Mouse (Mus musculus): ENCODE results near the gene Sfmbt2. TPM values are rescaled to one million over a fixed set of nuclear protein-coding genes. Genes with fewer than 3 reads are reported as not detected.

Sfmbt2 gene
- polyA plus RNA-seq, 1 experiment, result 1.4 TPM

GRCm38 (mm10) chr2:10516516-10516915 lies 146.2 kb downstream of the Sfmbt2 start:
- Histone ChIP-seq H3K4me1 (ENCODE audit: control insufficient read depth, insufficient read depth, low read length) (no peaks in the 10 kb centered on the region), H3K4me3 (ENCODE audit: insufficient read depth, low read length) (no peak overlapping the region), H3K27ac (ENCODE audit: insufficient read depth, low read length) (no peak overlapping the region)
- TF ChIP-seq CTCF (IDR thresholded peaks at IDR 0.05; ENCODE audit: extremely low read depth, insufficient read depth, low read length), result no peak
- TF ChIP-seq POLR2A (IDR thresholded peaks at IDR 0.05; ENCODE audit: extremely low read depth, insufficient read depth, low read length), result no peak

DNA sequence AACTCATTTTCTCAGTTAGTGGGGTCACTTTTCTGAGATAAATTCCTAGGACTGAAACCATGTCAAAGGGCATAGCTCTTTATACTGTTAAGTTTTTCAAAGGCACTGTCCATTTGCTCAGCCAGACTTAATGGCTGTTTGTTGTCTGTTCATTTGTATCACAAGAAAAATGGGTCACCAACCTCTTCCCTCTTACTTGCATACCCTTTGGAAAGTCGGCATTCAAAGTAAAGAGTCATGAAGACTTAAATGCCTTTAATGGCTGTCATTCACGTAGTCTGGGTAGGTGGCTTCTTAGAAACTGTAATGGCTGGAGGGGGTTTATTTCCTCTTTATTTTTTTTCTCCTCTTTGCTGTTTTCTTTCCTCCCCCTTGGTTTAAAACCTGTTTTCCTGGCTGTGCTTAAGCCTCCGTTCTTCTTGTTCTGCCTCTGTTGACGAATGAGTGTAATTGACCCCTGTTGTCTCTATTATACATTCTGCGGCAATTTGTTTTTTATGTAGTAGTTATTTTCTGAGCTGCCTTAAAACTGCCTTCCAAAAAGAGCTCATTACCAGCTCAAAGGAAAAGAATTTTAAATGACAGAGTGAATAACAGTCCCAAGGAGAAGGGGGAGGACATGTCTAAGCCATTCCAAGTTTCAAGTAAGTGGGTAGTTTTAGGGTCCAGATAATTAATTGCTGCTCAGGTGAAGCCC lies 151.6 kb downstream of the Sfmbt2 start:
- TF ChIP-seq CTCF (IDR thresholded peaks at IDR 0.05; ENCODE audit: extremely low read depth, insufficient read depth, low read length) (no peak), POLR2A (IDR thresholded peaks at IDR 0.05; ENCODE audit: extremely low read depth, insufficient read depth, low read length) (no peak)
- no peaks in the 10 kb centered on the region for H3K4me1 ChIP-seq (ENCODE audit: control insufficient read depth, insufficient read depth, low read length)

DNA sequence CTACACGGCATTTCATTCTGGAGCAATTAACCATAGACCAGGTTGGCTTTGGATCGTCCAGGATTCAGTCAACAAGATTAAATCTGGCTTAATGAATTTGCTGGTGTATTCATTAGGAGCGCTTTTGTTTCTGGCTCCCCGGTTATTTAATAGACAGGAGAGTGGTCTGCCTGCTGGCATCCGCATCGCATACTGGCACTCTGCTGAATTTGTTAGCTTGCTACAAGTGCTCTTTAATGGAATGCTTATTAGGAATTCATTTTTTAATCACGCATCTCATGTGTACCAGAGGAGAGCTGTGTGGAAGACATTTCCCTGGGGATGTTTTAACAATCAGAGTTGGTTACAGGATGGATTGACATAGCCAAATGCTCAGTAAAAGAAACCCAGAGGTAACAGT lies 155.3 kb downstream of the Sfmbt2 start:
- Histone ChIP-seq H3K4me1 (ENCODE audit: control insufficient read depth, insufficient read depth, low read length) (no peaks in the 10 kb centered on the region), H3K27ac (ENCODE audit: insufficient read depth, low read length) (no peak overlapping the region), H3K4me3 (ENCODE audit: insufficient read depth, low read length) (no peak overlapping the region)
- TF ChIP-seq CTCF (IDR thresholded peaks at IDR 0.05; ENCODE audit: extremely low read depth, insufficient read depth, low read length) (no peak), POLR2A (IDR thresholded peaks at IDR 0.05; ENCODE audit: extremely low read depth, insufficient read depth, low read length) (no peak)

More for the DNA sequence above, 151.6 kb downstream of the Sfmbt2 start:
- Histone ChIP-seq H3K27ac (ENCODE audit: insufficient read depth, low read length) (no peak overlapping the region), H3K4me3 (ENCODE audit: insufficient read depth, low read length) (no peak overlapping the region)

DNA sequence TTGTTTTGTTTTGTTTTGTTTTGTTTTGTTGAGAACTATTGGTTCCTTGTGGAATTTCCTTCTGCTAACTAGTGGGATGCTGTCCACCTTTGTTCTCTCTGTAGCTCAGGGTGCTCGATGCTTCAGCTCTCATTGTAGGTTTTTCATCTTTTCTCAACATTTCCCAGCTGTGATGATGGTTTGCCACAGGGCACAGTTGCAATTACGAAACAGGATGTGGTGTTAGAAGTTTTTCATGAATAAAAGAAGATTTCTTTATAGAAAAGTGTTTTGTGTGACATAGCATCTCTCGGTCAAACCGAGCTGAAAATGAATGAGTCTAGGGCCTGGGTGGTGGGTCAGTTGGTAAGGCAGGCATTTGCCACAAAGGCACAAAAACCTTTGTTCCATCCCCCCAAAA lies 171.5 kb downstream of the Sfmbt2 start:
- Histone ChIP-seq H3K4me3 (ENCODE audit: insufficient read depth, low read length) (no peak overlapping the region), H3K4me1 (ENCODE audit: control insufficient read depth, insufficient read depth, low read length) (no peaks in the 10 kb centered on the region), H3K27ac (ENCODE audit: insufficient read depth, low read length) (no peak overlapping the region)
- no peak for TF ChIP-seq CTCF (IDR thresholded peaks at IDR 0.05; ENCODE audit: extremely low read depth, insufficient read depth, low read length)
- TF ChIP-seq POLR2A (IDR thresholded peaks at IDR 0.05; ENCODE audit: extremely low read depth, insufficient read depth, low read length), result no peak

DNA sequence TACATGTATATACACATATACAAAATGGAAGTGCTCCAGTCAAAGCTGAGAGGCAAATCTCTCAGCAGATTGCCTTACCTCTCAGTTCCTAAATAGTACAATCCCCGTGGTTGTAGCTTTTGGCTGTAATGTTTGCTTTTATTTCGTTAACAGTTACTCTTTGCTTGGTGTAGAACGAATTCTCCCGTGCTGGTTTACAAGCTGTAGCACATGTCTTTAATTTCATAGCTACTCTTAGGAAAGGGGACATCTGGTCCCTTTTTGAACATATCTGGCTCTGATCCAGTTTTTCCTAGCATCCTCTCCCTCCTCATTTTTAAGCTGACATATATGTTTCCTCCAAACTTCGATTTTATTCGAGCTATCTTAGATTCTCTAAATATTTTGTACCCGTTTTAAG lies 172.1 kb downstream of the Sfmbt2 start:
- Histone ChIP-seq H3K27ac (ENCODE audit: insufficient read depth, low read length) (no peak overlapping the region), H3K4me1 (ENCODE audit: control insufficient read depth, insufficient read depth, low read length) (no peaks in the 10 kb centered on the region), H3K4me3 (ENCODE audit: insufficient read depth, low read length) (no peak overlapping the region)
- TF ChIP-seq POLR2A (IDR thresholded peaks at IDR 0.05; ENCODE audit: extremely low read depth, insufficient read depth, low read length) (no peak), CTCF (IDR thresholded peaks at IDR 0.05; ENCODE audit: extremely low read depth, insufficient read depth, low read length) (no peak)

- TF ChIP-seq CTCF (IDR thresholded peaks at IDR 0.05; ENCODE audit: extremely low read depth, insufficient read depth, low read length), result no peak
- TF ChIP-seq POLR2A (IDR thresholded peaks at IDR 0.05; ENCODE audit: extremely low read depth, insufficient read depth, low read length), result no peak
- no peaks in the 10 kb centered on the region for H3K4me1 ChIP-seq (ENCODE audit: control insufficient read depth, insufficient read depth, low read length)
- H3K27ac ChIP-seq (ENCODE audit: insufficient read depth, low read length), result no peak overlapping the region
- no peak overlapping the region for H3K4me3 ChIP-seq (ENCODE audit: insufficient read depth, low read length)
Measured at GRCm38 (mm10) chr2:10558816-10559215, 188.5 kb downstream of the Sfmbt2 start.

- Histone ChIP-seq H3K4me1 (ENCODE audit: control insufficient read depth, insufficient read depth, low read length) (no peaks in the 10 kb centered on the region), H3K27ac (ENCODE audit: insufficient read depth, low read length) (no peak overlapping the region), H3K4me3 (ENCODE audit: insufficient read depth, low read length) (no peak overlapping the region)
- no peak for TF ChIP-seq CTCF (IDR thresholded peaks at IDR 0.05; ENCODE audit: extremely low read depth, insufficient read depth, low read length)
- TF ChIP-seq POLR2A (IDR thresholded peaks at IDR 0.05; ENCODE audit: extremely low read depth, insufficient read depth, low read length), result no peak
Measured at GRCm38 (mm10) chr2:10565491-10565890, 195.2 kb downstream of the Sfmbt2 start.

- TF ChIP-seq CTCF (IDR thresholded peaks at IDR 0.05; ENCODE audit: extremely low read depth, insufficient read depth, low read length) (no peak), POLR2A (IDR thresholded peaks at IDR 0.05; ENCODE audit: extremely low read depth, insufficient read depth, low read length) (no peak)
- H3K4me3 ChIP-seq (ENCODE audit: insufficient read depth, low read length), result no peak overlapping the region
- no peaks in the 10 kb centered on the region for H3K4me1 ChIP-seq (ENCODE audit: control insufficient read depth, insufficient read depth, low read length)
- H3K27ac ChIP-seq (ENCODE audit: insufficient read depth, low read length), result no peak overlapping the region
Measured at GRCm38 (mm10) chr2:10569392-10569791, 199.1 kb downstream of the Sfmbt2 start.

DNA sequence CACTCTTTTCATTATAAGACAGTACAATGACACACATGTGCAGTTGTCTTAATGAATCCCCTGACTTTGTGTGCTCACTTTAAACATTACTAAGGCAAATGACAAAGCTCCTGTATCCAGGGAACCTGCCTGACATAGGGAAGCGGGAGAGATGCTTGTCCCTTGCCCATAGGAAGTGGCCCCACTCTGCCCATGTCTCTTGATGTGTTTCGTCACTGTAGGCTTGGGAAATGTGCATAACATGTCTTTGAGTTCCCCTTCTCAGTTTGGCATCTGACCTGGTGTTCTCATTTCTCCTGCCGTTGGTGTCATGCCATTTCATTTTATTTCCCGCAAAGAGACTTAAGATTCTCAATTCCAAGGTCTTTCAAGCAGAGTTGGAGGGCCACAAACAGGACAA lies 202.0 kb downstream of the Sfmbt2 start:
- no peak overlapping the region for H3K27ac ChIP-seq (ENCODE audit: insufficient read depth, low read length)
- no peak for TF ChIP-seq POLR2A (IDR thresholded peaks at IDR 0.05; ENCODE audit: extremely low read depth, insufficient read depth, low read length)

DNA sequence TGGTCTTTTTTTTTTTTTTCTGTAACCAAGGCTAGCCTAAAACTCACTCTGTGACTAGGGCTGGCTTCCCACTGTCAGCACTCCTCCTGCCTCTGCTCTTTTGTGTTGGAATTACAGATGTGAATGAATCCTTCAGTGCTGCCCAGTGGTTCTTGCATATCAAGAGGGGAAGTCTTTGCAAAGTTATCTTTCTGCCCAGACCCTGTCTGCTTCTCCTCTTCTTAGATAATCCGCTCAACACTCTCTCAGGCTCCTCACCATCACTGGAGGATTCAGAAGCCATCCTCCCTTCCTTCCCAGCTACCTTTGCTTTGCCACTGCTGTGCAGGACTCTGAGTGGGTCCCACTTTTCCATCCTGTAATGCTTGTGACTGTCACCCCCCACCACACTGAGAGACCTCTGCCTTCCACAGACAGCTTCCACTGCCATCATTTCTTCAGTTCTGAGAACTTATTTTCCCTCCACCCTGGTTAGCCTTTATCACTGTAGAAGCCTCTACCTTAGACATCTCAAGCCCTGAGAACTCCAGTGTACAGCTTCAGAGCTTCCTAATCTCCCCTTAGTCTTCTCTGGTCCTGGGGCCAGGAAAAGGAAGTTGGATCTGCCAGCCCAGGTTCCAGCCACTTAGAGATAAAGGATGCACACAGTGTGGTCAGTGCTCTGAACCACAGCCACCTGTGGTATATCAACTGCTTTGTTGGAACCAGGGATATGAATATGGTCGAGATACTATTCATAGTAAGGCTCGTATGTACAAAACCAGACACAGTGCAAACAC lies 205.8 kb downstream of the Sfmbt2 start:
- H3K4me3 ChIP-seq (ENCODE audit: insufficient read depth, low read length), result no peak overlapping the region

More for the DNA sequence above, 202.0 kb downstream of the Sfmbt2 start:
- Histone ChIP-seq H3K4me1 (ENCODE audit: control insufficient read depth, insufficient read depth, low read length) (no peaks in the 10 kb centered on the region), H3K4me3 (ENCODE audit: insufficient read depth, low read length) (no peak overlapping the region)

More for the DNA sequence above, 205.8 kb downstream of the Sfmbt2 start:
- H3K27ac ChIP-seq (ENCODE audit: insufficient read depth, low read length), result no peak overlapping the region
- TF ChIP-seq CTCF (IDR thresholded peaks at IDR 0.05; ENCODE audit: extremely low read depth, insufficient read depth, low read length) (no peak), POLR2A (IDR thresholded peaks at IDR 0.05; ENCODE audit: extremely low read depth, insufficient read depth, low read length) (no peak)
- no peaks in the 10 kb centered on the region for H3K4me1 ChIP-seq (ENCODE audit: control insufficient read depth, insufficient read depth, low read length)

All from cortical plate, adult 2 months (tissue).